Mouse (Mus musculus) limb, embryonic 12.5 days (tissue): Measurements from ENCODE around the gene 1700029P11Rik. TPM values are rescaled to one million over a fixed set of nuclear protein-coding genes. Genes with fewer than 3 reads are reported as not detected.
A peak's percentile ranks its signal among the peaks of the same experiment; 100 is the strongest.
"Not testable (repeated sequence)": the region's sequence is repeated elsewhere in the genome, so short reads cannot be mapped to it uniquely, and the experiment has no call there.

Experiments used
- ATAC-seq: fragments of 200-750 bp; cut with Nextera tagmentation; 2 replicates; pipeline ENCODE4 v1.8.0; 2017; ENCODE audit warnings: low read depth, moderate TSS enrichment; ENCODE audit not compliant: insufficient number of reproducible peaks, insufficient read depth, low FRiP score, low TSS enrichment
- H3K27ac ChIP-seq: fragments of 300-500 bp; sonication (generic); 2 replicates; pipeline ENCODE4 v1.5.1; 2016; ENCODE audit warnings: mild to moderate bottlenecking, moderate library complexity
- H3K27me3 ChIP-seq: fragments of 300-500 bp; sonication (generic); 2 replicates; pipeline ENCODE4 v1.6.1; 2016; ENCODE audit warnings: mild to moderate bottlenecking, moderate library complexity
- H3K36me3 ChIP-seq: fragments of 300-500 bp; sonication (generic); 2 replicates; pipeline ENCODE4 v1.6.1; 2016; ENCODE audit warnings: mild to moderate bottlenecking, moderate library complexity
- H3K4me1 ChIP-seq: fragments of 300-500 bp; sonication (generic); replicated peaks from 2 replicates; pipeline ENCODE4 v1.6.1; 2016
- H3K4me2 ChIP-seq: fragments of 300-500 bp; sonication (generic); 2 replicates; pipeline ENCODE4 v1.6.1; 2016; ENCODE audit warnings: mild to moderate bottlenecking, moderate library complexity
- H3K4me3 ChIP-seq: fragments of 300-500 bp; sonication (generic); replicated peaks from 2 replicates; pipeline ENCODE4 v1.5.1; 2016; ENCODE audit warnings: mild to moderate bottlenecking
- H3K9ac ChIP-seq: fragments of 300-500 bp; sonication (generic); replicated peaks from 2 replicates; pipeline ENCODE4 v1.6.1; 2016; ENCODE audit warnings: mild to moderate bottlenecking, moderate library complexity
- H3K9me3 ChIP-seq: fragments of 300-500 bp; sonication (generic); 2 replicates; pipeline ENCODE4 v1.6.1; 2016; ENCODE audit warnings: mild to moderate bottlenecking, moderate library complexity
- WGBS: fragments of 180-500 bp; shearing (Covaris S2); methylation state at CpG from one replicate; pipeline ENCODE4 v1.1.7; 2016; 5-methylcytosine and 5-hydroxymethylcytosine counted together
- polyA plus RNA-seq: library from polyadenylated mRNA; unstranded; fragments of >200 nt; fragmentation: Nextera tagmentation; extraction: Ambion mirVana; gene quantifications from 2 replicates; pipeline ENCODE4 v1.2.1, GENCODE M21; 2016

The 1700029P11Rik gene
- polyA plus RNA-seq, 1 experiment from 2014 or later = not detected

- H3K9me3 ChIP-seq = peaks cover 10% of the 10 kb centered on the region
- H3K36me3 ChIP-seq, H3K9ac ChIP-seq, H3K27ac ChIP-seq, H3K27me3 ChIP-seq, H3K4me1 ChIP-seq, H3K4me3 ChIP-seq, H3K4me2 ChIP-seq, ATAC-seq: not testable (repeated sequence)
- WGBS = 91% methylated on average over 8 of the region's 8 CpGs
Measured at GRCm38 (mm10) chr15:81975156-81975555, 5.2 kb upstream of the 1700029P11Rik start.

- Histone ChIP-seq H3K4me3 (no peak overlapping the region), H3K36me3 (no peaks in the 10 kb centered on the region), H3K27me3 (no peaks in the 10 kb centered on the region), H3K27ac (no peak overlapping the region), H3K4me1 (peaks cover 4% of the 10 kb centered on the region; the same call in 1 of the 2 replicates), H3K4me2 (no peak overlapping the region), H3K9ac (no peak overlapping the region), H3K9me3 (no peaks in the 10 kb centered on the region)
- no peak for ATAC-seq
- 64% methylated on average over 1 of the region's 1 CpGs for WGBS
Measured at GRCm38 (mm10) chr15:81982173-81982572, 1.8 kb downstream of the 1700029P11Rik start.

- Histone ChIP-seq H3K4me2 (no peak overlapping the region), H3K4me1 (peaks cover 7% of the 10 kb centered on the region; the same call in 1 of the 2 replicates), H3K4me3 (no peak overlapping the region), H3K36me3 (no peaks in the 10 kb centered on the region), H3K9ac (no peak overlapping the region), H3K9me3 (no peaks in the 10 kb centered on the region), H3K27me3 (no peaks in the 10 kb centered on the region), H3K27ac (no peak overlapping the region)
- no peak for ATAC-seq
- 61% methylated on average over 2 of the region's 2 CpGs for WGBS
Measured at GRCm38 (mm10) chr15:81985267-81986161, 5.2 kb downstream of the 1700029P11Rik start.

- no peak within 1 kb of the TSS for H3K4me2 ChIP-seq
- no peak for ATAC-seq
- H3K27me3 ChIP-seq = no peaks in the 10 kb centered on the region
- no peaks in the 10 kb centered on the region for H3K9me3 ChIP-seq
- H3K4me3 ChIP-seq = no peak within 1 kb of the TSS
- H3K36me3 ChIP-seq = peaks cover 3% of the 10 kb centered on the region; the same call in 1 of the 2 replicates
- H3K27ac ChIP-seq = no peak within 1 kb of the TSS
- H3K9ac ChIP-seq = no peak within 1 kb of the TSS
- H3K4me1 ChIP-seq = peaks cover 7% of the 10 kb centered on the region; the same call in 1 of the 2 replicates
- WGBS = 79% methylated on average over 3 of the region's 3 CpGs
Measured at GRCm38 (mm10) chr15:81987646-81988045, 7.3 kb downstream of the 1700029P11Rik start, which contains the start of gene Xrcc6. Xrcc6 (plus strand) TSS chr15:81987835.

GRCm38 (mm10) chr15:81989371-81990062 is 9.2 kb downstream of the 1700029P11Rik start:
- no peak overlapping the region for H3K9ac ChIP-seq

GRCm38 (mm10) chr15:81990549-81990948 is 10.2 kb downstream of the 1700029P11Rik start:
- Histone ChIP-seq H3K27ac (no peak overlapping the region), H3K4me1 (peaks cover 7% of the 10 kb centered on the region; the same call in 1 of the 2 replicates), H3K9me3 (no peaks in the 10 kb centered on the region), H3K36me3 (peaks cover 31% of the 10 kb centered on the region), H3K4me3 (no peak overlapping the region), H3K4me2 (no peak overlapping the region), H3K27me3 (no peaks in the 10 kb centered on the region), H3K9ac (no peak overlapping the region)
- 57% methylated on average over 7 of the region's 7 CpGs for WGBS
- no peak for ATAC-seq

More at GRCm38 (mm10) chr15:81989371-81990062, 9.2 kb downstream of the 1700029P11Rik start:
- no peak overlapping the region for H3K27ac ChIP-seq
- H3K4me1 ChIP-seq = peaks cover 7% of the 10 kb centered on the region; the same call in 1 of the 2 replicates
- H3K9me3 ChIP-seq = no peaks in the 10 kb centered on the region
- H3K36me3 ChIP-seq = peaks cover 21% of the 10 kb centered on the region
- H3K4me3 ChIP-seq = no peak overlapping the region
- no peaks in the 10 kb centered on the region for H3K27me3 ChIP-seq
- no peak overlapping the region for H3K4me2 ChIP-seq
- 50% methylated on average over 11 of the region's 11 CpGs for WGBS
- peak; percentile 59; the same call in 1 of the 2 replicates for ATAC-seq

- Histone ChIP-seq H3K4me1 (peaks cover 3% of the 10 kb centered on the region; the same call in 1 of the 2 replicates), H3K9ac (no peak overlapping the region), H3K4me2 (no peak overlapping the region), H3K27ac (no peak overlapping the region), H3K36me3 (peaks cover 65% of the 10 kb centered on the region), H3K4me3 (no peak overlapping the region), H3K9me3 (no peaks in the 10 kb centered on the region), H3K27me3 (no peaks in the 10 kb centered on the region)
- no peak for ATAC-seq
- WGBS = 71% methylated on average over 6 of the region's 6 CpGs
Measured at GRCm38 (mm10) chr15:81993992-81994391, 13.7 kb downstream of the 1700029P11Rik start.

GRCm38 (mm10) chr15:82004257-82004656 is 23.9 kb downstream of the 1700029P11Rik start:
- no peaks in the 10 kb centered on the region for H3K4me1 ChIP-seq
- no peak for ATAC-seq
- H3K9ac ChIP-seq = no peak overlapping the region
- no peak overlapping the region for H3K27ac ChIP-seq
- H3K36me3 ChIP-seq = peaks cover 52% of the 10 kb centered on the region
- no peaks in the 10 kb centered on the region for H3K9me3 ChIP-seq
- H3K27me3 ChIP-seq = no peaks in the 10 kb centered on the region
- no peak overlapping the region for H3K4me2 ChIP-seq
- WGBS = 95% methylated on average over 8 of the region's 8 CpGs
- H3K4me3 ChIP-seq = no peak overlapping the region

GRCm38 (mm10) chr15:82011947-82012346 is 31.6 kb downstream of the 1700029P11Rik start:
- H3K4me3 ChIP-seq = no peak overlapping the region
- no peaks in the 10 kb centered on the region for H3K9me3 ChIP-seq
- ATAC-seq = no peak
- no peaks in the 10 kb centered on the region for H3K27me3 ChIP-seq
- no peak overlapping the region for H3K9ac ChIP-seq
- H3K4me2 ChIP-seq = no peak overlapping the region
- peaks cover 13% of the 10 kb centered on the region for H3K4me1 ChIP-seq
- H3K36me3 ChIP-seq = 0 out of 2 replicates have a peak, but pooled peaks cover 3% of the 10 kb centered on the region
- H3K27ac ChIP-seq = no peak overlapping the region
- WGBS = 82% methylated on average over 6 of the region's 6 CpGs

- no peak overlapping the region for H3K27ac ChIP-seq
- peak overlapping the region; percentile 86 for H3K9ac ChIP-seq
Measured at GRCm38 (mm10) chr15:82014745-82015391, 34.5 kb downstream of the 1700029P11Rik start.

More at GRCm38 (mm10) chr15:82014745-82015391, 34.5 kb downstream of the 1700029P11Rik start:
- WGBS = 13% methylated on average over 9 of the region's 9 CpGs
- H3K36me3 ChIP-seq = peaks cover 15% of the 10 kb centered on the region
- H3K4me2 ChIP-seq = peak overlapping the region; percentile 96
- no peaks in the 10 kb centered on the region for H3K27me3 ChIP-seq
- ATAC-seq = no peak
- no peaks in the 10 kb centered on the region for H3K9me3 ChIP-seq
- peak overlapping the region; percentile 95 for H3K4me3 ChIP-seq
- H3K4me1 ChIP-seq = peaks cover 16% of the 10 kb centered on the region
